Mouse (Mus musculus): ENCODE measurements around the gene Siah2.
A peak's percentile ranks its signal among the peaks of the same experiment; 100 is the strongest.

Siah2 gene

DNA sequence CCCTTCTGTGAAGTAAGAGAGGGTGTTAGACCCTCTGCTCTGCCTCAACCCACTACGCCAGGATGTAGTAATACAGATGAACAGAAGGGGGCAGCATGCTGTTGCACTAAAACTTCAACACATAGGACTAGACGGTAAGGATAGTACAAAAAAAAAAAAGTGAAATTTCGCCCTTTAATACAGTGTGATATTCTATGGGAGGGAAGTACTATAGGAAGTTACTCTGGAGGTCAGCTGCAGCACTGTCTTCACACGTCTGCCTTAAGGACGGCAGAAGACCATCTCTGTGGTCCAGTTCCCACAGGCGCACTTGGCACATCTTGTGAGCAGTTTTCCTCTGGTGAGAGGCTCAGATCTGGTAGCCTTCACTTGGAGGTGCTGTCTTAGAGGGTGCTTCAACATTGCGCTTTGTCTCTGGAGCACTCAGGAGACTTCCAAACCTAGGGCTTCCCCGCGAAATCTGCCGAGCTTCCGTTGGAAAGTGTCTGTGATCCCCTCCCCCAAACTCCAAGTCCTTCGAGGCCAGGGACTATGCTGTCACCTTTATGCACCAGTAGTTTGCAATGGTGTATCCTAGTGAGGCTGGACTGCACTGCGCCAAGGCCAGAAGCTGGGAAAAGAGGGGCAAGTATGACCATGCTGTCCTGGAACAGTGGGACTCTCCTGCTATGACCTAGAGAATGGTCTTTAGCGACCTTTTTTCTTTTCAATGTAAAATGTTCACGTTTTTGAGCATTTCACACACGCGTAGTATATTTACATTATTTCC is 36.7 kb downstream of the Siah2 start:
- peak; percentile 72 for DNase-seq

DNA sequence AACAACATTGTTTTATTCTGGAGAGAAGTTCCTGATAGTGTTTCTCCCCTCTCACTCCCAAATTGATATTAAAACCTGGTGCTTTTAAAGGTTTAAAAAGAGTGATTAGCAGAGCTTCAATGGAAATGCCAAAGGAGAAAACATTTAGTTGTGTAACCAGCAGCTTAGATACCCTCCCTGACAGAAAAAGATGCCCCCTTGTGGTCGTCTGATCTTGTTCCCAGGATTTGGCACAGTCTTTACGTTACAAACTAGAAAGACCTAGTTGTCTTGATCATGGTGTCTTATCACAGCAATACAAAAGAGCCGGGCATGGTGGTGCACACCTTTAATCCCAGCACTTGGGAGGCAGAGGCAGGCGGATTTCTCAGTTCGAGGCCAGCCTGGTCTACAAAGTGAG is 38.3 kb downstream of the Siah2 start:
- DNase-seq = peak; percentile 43

DNA sequence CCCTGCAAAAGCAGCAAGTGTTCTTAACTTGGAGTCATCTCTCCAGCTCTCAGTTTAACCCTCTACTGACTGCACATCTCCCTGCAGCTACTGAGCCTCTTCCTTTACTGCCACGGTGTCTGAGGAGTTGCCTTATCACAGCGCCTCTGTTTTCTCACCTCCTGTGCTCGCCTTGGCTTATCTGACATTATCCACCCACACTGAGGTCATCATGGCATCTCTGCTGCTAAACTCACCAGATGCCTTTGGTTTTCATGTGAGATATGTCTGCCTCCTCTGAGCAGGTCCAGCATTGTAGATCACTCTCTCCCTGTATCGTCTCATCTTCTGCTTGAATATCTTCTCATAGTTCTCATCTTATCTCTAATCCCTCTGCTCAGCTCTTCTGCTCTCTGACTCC is 41.9 kb downstream of the Siah2 start:
- no peak for DNase-seq

DNA sequence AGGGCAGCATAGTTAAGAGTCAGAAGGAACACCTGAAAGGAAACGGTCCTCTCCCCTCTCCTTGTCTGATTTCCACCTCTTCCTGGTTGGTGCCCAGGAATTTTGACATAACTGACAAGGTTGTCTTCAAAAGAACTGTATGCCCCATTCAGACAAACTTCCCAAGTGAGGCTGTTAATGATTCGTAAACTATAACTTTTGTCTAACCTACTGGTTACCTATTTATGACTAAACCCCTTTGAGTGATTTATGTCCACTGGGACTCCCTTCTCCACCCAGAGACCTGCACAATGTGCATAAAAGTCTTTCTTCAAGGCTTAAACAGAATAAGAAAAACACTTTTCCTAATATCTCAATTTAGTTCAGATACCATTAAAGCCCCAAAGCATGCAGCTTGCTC is 45.0 kb downstream of the Siah2 start:
- no peak for DNase-seq

DNA sequence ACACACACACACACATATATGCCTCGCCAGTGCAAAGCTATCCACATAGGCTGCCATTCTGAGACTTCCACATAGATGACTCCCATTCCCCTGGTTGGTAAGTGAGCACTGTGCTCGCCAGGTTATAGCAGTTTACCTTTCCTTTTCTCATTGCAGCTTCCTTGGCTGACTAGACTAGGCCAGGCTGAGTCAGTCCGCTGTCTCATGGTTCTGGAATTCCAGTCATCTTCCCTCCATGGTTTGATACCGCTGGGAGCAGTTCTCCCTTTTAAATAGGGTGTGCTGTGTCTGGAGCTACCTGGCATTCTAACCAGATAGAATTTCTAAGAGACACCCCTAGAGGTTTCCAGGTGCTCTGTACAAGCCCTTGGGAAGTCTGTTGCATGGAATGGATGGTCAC is 46.0 kb downstream of the Siah2 start:
- DNase-seq = no peak

DNA sequence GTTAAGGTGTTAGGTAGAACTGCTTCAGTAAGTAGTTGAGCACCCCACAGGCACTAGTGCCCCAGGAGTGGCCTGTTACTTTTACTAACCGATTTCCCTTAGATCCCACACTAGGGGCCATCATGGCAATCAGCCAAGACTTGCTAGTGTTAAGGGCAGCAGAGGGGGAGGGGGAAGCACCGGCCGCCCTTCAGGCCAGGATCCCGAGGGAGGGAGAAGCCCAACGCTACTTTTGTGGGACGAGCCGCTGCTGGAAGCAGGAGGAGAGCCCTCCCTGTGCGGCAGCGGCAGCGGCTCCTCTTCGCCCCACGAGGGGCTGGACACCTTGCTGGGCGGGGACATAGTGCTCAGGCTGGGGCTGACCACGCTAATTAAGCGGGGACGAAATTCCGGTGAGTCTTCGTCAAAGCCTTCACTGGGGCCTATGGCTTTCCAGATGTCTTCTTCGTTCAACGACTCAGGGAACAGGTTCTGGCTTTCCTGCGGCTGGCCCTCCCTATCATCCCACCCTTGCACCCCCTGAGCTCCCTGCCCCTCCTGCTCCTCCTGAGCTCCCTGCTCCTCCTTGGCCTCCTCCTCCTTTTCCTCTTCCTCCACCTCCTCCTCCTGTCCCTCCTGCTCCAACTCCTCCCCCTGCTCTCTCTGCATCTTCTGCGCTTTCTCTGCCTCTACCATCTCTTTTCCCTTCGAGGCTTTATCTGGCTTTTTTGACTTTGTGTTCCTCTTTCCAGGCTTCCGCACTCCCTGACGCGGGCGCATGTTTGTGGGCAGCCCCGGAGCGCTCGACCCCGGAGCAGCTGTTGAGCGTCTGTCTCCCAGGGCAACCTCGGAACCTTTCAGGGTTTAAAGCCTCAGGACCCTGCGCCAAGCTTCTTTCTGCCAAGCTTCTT is 55.5 kb downstream of the Siah2 start, which contains the start of gene Erich6:
TSS of gene Erich6 (minus strand) at position 802 of the 890 bp plus-strand sequence.
- peak; percentile 16 for DNase-seq

DNA sequence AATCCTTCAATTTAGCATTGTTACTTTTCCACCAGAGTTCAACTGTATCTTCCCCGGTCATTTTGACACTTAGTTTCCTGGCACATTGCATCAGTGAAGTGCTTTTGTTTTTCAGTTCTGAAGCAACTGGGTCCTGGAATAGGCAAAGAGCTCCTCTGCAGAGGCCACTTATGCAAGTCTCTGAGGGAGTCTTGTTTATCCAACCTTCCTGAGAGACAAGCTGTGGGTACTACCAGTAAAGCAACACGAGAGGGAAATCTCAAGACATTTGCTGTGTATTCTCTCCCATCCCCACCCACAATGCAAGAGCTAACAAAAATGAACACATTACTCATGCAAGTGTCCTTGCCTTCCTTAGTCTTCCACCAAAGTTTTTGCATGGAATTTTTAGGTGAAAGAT is 60.5 kb downstream of the Siah2 start:
- DNase-seq = no peak

DNA sequence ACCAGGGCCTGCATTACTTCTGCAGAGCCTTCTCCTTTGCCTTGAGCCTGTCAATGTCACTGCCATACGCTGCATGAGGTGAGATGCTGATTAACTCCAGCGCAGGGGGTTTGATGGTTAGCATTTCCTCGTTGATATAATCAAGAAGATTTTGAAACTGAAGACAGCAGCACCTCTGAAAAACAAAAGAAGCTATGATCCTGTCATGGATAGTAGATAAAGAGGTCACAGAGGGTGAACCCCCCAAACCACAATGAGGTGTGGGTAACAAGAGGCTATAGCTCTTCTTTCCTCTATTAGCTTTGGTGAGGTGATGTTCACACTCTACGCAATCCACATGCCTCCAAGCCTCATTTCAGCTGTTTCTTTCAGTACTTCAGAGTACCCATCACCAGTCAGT is 67.2 kb downstream of the Siah2 start:
- DNase-seq = no peak
